Mouse (Mus musculus) MEL (cell line): ENCODE data around the gene Tnfrsf11a.

ENCODE experiments used
- CTCF ChIP-seq, 3 experiments: IDR thresholded peaks in 2 of 3; conservative IDR thresholded peaks in 1 of 3; 2 replicates each; pipeline ENCODE4 v1.5.1; 2011 to 2012; ENCODE audit warnings: low read length in 3 of 3, low read depth in 2 of 3, mild to moderate bottlenecking in 2 of 3, improper control_type of control experiment in 1 of 3, inconsistent platforms in 1 of 3, mixed read lengths in 1 of 3, moderate library complexity in 1 of 3; ENCODE audit not compliant: control insufficient read depth in 1 of 3, insufficient read depth in 1 of 3, poor library complexity in 1 of 3, severe bottlenecking in 1 of 3
- E2F4 ChIP-seq: IDR thresholded peaks from 2 replicates; pipeline ENCODE4 v1.6.1; 2011; ENCODE audit warnings: low read depth, low read length, improper control_type of control experiment, borderline replicate concordance
- MAFK ChIP-seq: IDR thresholded peaks from 2 replicates; pipeline ENCODE4 v1.6.1; 2011; ENCODE audit warnings: low read depth, mild to moderate bottlenecking, low read length, improper control_type of control experiment, borderline replicate concordance
- RCOR1 ChIP-seq: IDR thresholded peaks from 2 replicates; pipeline ENCODE4 v1.6.1; 2012; ENCODE audit warnings: low read depth, mild to moderate bottlenecking, inconsistent platforms, low read length, improper control_type of control experiment
- TAL1 ChIP-seq: IDR thresholded peaks from 2 replicates; pipeline ENCODE4 v1.6.1; 2012; ENCODE audit warnings: mild to moderate bottlenecking, inconsistent platforms, low read length, moderate library complexity, mixed read lengths
- TBP ChIP-seq: IDR thresholded peaks from 2 replicates; pipeline ENCODE4 v1.8.0; 2011; ENCODE audit warnings: low read depth, low read length, improper control_type of control experiment

DNA sequence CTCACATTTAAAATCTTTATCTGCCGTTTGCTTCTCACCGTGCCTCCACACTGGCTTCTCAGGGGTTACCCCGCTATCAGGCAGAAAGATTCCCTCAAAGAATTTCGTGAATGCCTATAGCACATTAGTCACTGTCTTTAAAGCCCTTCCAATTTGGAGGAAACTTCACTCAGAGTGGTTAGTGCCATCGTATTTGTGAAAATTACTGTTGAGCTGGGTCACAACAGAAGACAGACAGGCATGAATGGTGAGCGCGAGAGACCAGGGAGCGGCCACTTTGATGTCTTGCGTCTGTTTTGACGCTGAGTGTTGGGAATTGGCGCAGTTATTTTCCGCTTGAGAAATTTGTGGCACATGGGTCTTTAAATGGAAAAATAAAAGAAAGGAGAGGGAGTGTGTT is 62.9 kb downstream of the Tnfrsf11a start:
- TF ChIP-seq MAFK (no peak), TAL1 (no peak), E2F4 (no peak), CTCF (IDR thresholded peaks at IDR 0.05 in 2 of 3, conservative IDR thresholded peaks at IDR 0.05 in 1 of 3; ENCODE audit: control insufficient read depth in 1 of 3, insufficient read depth in 1 of 3, low read depth in 2 of 3, low read length in 3 of 3, poor library complexity in 1 of 3, severe bottlenecking in 1 of 3) (no peak), RCOR1 (no peak), TBP (no peak)
